Mouse (Mus musculus): ENCODE results near the gene Man1a2.

DNA sequence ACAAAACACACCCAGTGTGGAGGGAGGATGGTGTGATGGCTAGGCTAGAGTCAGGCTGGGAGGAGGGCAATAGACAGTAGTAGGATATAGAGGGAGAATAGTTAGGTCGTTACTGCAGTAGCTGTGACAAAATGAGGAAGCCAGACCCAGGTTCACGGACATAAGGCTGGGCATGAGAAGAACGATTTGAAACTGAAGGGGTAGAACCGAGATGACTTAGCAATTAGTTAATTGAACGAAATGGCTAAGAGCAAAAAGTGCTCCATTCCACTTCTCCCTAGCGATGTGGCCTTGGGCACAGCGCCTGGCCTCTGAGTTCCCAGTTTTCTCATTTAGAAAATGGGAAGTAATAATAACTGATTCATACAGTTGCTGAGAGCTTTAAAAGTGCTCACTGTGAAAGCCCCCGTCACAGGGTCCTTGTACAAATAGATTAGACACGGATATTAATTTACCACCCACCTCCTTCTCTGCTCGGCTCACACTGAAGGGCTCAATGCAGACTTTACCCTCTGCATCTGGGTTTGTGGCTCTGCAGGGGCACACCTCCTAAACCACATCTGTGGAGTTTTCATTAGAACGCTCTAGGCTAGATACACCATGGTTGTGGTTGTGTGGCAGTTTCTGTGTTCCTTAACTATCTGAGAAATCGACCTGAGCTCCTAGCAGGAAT, 49.3 kb upstream of the Man1a2 start:
- TF ChIP-seq CTCF (IDR thresholded peaks at IDR 0.05; ENCODE audit: insufficient read depth, low read length) (no peak), POLR2A (IDR thresholded peaks at IDR 0.05; ENCODE audit: borderline replicate concordance, extremely low read depth, low read depth, low read length) (no peak)
